Mouse (Mus musculus) lung, postnatal 4 days (tissue): Measurements from ENCODE around the gene Coro2b.

Source experiments
- DNase-seq, 2 experiments: peaks; one replicate each; pipeline ENCODE4 v3.0.0; 2021

The Coro2b gene

GRCm38 (mm10) chr9:62510530-62510936 lies 26.3 kb downstream of the Coro2b start:
- DNase-seq, result no peak

GRCm38 (mm10) chr9:62509617-62510016 lies 27.2 kb downstream of the Coro2b start:
- no peak for DNase-seq

DNA sequence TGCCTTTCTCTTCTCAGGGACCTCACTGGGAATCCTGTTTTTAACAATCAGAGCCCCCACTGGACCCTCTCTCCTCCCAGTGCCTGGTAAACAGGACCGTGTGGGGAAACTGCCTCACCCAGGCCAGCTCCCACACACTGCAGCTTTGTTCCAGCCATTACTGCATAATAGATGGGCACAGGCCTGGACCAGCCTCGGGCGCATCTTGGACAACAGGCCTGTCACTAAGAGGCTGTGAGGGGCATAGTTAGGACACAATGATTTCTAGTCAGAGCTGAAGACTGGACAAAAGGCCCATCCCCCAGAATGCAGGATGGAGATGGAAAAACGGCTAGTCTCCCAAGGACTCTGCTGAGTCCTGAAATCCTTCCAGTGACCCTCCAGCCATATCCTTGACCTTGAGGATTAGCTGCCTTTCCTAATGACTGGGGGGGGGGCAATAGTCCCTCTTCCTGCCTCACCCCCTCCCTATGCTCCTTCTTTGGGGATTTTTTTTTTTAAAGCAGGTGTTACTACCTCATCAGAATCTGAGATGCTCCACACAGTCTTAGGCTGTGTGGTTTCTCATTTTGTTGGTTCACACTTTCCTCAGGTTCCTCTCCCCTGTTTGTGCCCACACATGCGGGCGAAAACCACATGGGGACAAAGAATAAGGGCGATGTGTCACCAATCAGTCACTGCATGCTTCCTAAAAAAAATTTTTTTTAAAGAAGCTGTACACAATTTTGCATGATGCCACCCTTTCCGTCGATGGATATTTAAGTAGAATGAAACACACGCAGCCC lies 27.9 kb downstream of the Coro2b start:
- no peak for DNase-seq

GRCm38 (mm10) chr9:62506467-62507067 lies 30.3 kb downstream of the Coro2b start:
- DNase-seq, result no peak

DNA sequence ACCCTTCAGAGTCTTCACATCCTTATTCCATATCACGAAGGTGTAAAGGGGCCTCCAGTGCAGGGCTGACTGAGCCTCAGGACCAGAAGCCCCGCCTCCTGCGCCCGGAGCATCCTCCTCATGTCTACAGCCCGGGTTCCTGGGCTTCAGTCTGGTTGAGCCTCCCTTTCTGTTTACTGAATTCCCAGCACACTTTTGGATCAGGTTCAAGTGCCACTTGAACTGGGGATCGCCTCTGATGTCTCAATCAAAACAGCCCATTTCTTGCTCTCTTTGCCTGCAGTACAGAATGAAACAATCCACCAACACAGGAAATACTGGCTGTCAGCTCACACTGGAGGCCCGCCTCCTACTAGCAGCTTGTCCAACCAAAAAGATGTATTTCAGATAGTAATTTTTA lies 32.7 kb downstream of the Coro2b start:
- DNase-seq, result peak; percentile 76 to 79

DNA sequence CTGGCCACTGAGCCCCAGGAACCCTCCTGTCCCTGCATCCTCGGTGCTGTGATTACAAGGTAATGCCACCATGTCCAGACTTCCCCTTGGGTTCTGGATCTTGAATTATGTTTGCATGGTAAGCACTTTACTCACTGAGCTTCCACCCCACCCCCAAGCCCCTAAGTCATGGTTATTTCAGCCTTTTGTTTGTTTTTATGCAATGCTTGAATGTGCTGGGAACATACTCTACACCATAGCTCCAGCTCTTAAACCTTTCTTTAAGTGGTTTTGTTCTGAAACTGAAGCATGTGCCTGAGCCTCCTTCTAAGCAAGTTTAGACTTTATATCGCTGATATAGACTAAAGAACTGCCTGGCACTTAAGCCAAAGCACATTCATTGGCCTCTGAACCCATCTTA lies 34.5 kb downstream of the Coro2b start:
- DNase-seq, result no peak

- DNase-seq, result no peak
Observed at GRCm38 (mm10) chr9:62501566-62501965, 35.3 kb downstream of the Coro2b start.

GRCm38 (mm10) chr9:62500007-62500406 lies 36.8 kb downstream of the Coro2b start:
- no peak for DNase-seq

- DNase-seq, result no peak
Observed at GRCm38 (mm10) chr9:62498945-62499344, 37.9 kb downstream of the Coro2b start.

DNA sequence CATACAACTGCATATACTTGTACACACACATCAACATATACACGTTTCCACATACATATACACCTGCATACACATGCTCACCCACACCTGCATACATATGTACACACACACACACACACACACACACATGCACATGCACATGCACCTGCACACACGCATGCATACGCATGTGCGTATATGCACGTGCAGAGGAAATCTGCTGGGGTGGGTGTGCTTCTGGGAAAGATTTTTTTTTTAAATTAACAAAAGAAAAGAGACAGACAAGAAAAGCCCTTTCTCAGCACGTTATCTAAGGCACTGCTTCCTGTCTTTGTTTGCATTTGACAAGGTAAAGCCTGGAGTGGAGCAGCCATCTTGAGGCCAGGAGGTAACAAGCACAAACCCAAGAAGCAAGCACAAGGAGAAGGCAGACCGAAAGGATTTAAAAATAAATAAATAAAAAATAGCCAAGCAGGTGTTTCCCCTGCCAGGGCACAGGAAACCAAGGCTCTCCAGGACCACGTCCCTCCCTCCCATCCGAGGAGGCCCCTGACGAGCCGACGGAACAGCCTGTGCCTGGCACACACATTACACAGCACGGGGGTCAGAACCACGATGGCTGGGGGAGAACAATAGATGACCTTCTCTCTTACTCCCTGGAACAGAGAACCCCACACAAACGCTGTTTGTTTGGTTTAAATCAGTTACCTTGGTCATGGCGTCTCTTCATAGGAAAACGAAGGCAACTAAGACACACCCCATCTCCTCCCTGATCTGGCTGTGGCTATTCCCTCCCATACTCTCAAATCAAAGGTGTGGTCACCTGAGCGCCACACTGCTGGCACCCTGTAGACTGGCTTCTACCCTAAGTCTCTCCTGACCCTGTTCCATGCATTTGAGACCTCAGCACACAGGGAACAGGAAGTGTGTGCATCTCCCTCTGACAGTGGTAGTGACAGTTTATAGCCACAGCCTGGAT lies 39.4 kb downstream of the Coro2b start:
- peak in 1 of 2 experiments; percentile 46 for DNase-seq

- no peak for DNase-seq
Observed at GRCm38 (mm10) chr9:62492306-62492990, 44.4 kb downstream of the Coro2b start.

- no peak for DNase-seq
Observed at GRCm38 (mm10) chr9:62491611-62492010, 45.2 kb downstream of the Coro2b start.

DNA sequence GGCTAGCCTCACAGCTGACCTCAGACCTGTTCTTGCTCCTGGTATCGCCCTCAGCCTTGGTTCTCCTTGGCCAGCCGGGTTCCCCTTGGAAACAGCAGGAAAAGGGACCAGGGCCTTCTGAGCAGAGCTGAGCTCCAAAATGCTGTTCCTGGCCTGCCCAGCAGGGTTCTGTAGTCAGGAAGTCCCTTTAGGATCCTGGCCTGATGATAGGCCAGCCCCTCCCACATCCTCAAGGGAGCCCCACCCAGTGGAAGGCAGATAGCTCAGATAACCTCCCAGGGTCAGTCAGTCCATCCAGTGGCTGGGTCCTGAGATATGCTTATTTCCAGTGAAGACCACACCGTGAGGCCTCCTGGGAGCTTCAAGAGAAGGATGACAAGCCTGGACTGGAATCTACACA lies 45.7 kb downstream of the Coro2b start:
- peak; percentile 71 to 77 for DNase-seq

GRCm38 (mm10) chr9:62484107-62484506 lies 52.7 kb downstream of the Coro2b start:
- no peak for DNase-seq

DNA sequence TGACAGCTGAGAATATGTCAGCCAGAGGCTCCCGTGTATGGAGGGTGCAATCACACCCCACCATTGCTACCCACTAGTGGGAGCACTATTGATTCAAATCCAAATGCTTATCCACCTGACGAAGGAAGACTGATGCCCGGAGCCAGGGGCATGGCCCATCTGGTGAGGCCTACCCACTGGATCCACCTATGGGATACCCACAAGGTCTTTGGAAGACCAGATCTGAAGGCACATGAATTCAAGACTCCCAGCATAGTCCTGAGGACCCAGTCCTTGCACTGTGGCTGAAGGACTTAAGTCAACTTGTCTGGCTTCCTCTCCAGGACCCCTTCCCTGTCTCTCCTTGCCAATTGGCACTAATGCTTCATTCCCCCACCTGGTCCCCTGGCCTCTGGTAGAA lies 54.1 kb downstream of the Coro2b start:
- DNase-seq, result no peak

- peak in 1 of 2 experiments; percentile 18 for DNase-seq
Observed at GRCm38 (mm10) chr9:62480898-62481642, 55.8 kb downstream of the Coro2b start.

DNA sequence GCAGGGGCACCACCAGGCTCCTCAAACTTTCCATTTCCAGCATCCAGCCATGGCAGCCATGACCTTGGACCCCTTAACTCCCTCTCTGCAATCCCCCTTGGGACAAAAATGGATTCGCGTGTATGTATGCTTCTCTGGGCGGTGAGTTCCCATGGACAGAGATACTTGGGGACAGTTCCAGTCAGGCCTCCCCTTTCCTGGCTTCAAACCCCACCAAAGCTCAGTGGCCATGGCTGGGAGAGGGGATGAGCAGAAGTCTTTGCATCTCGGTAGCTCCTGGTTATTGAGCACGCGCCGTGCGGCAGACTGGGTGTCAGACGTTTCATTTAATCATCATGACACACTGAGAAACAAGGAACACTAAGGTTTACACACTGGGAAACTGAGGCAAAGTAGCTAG lies 56.7 kb downstream of the Coro2b start:
- peak in 1 of 2 experiments; percentile 16 for DNase-seq

DNA sequence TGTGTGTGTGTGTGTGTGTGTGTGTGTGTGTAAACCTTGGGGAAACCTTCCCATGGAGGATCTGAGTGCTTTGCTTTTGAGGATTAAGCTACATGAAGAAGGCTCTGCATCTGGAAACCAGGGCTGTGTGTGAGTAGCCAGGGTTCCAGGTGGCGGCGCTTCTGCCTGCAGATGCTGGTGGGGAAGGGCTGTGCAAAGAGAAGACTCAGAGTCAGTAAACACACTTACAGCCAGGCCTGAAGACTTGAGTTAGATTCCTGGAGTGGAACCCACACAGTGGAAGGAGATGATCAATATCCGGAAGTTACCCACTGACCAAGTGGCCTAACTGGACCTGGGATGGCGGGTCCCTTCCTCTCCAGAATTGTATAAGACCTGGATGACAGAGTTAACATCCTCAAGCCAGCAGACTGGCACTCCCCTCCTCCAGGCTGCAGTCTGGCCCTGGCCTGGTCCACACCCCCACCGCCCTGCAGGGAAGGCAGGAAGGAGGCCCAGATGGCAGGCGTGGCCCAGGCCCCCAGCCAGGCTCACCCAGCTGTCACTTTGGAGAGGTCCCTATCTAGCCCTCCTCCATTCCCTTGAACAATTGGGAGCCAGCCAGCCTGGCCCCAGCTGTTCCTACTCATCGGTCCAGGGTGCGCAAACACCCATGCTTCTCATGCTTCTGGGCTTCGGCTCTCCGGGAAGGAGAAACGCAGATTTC lies 59.9 kb downstream of the Coro2b start:
- peak; percentile 86 to 95 for DNase-seq

GRCm38 (mm10) chr9:62474206-62474605 lies 62.6 kb downstream of the Coro2b start:
- peak in 1 of 2 experiments; percentile 30 for DNase-seq

- DNase-seq, result no peak
Observed at GRCm38 (mm10) chr9:62471541-62472189, 65.2 kb downstream of the Coro2b start.

DNA sequence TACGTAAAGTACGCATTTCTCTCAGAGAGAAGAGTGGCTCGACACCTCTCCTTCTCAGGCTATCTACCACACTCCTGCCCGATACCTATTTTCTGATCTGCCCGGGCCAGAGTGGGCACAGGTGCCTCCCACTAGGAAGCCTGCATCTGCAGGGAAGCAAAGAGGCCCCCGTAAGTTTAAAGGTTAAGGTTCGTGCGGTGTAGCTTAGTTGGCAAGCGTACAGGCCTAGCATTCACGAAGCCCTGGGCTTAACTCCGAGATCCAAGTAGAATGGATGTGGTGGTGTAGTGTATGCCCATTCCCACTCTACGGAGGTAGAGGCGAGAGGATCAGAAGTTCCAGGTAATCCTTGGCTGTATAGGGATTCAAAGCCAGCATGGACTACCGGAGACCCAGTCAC lies 65.8 kb downstream of the Coro2b start:
- DNase-seq, result no peak
